Mouse (Mus musculus) intestine, embryonic 16.5 days (tissue): ENCODE measurements around the gene Cenps. TPM values are rescaled to one million over a fixed set of nuclear protein-coding genes. Genes with fewer than 3 reads are reported as not detected.
"Not testable (repeated sequence)": the region's sequence is repeated elsewhere in the genome, so short reads cannot be mapped to it uniquely, and the experiment has no call there.

Experiments
- ATAC-seq: fragments of 200-750 bp; cut with Nextera tagmentation; 2 replicates; pipeline ENCODE4 v1.8.0; 2017; ENCODE audit warnings: moderate TSS enrichment, moderate library complexity
- H3K27ac ChIP-seq: fragments of 300-500 bp; sonication (generic); 2 replicates; pipeline ENCODE4 v1.5.1; 2014; ENCODE audit warnings: mild to moderate bottlenecking, low read length
- H3K27me3 ChIP-seq: fragments of 300-500 bp; sonication (generic); replicated peaks from 2 replicates; pipeline ENCODE4 v1.6.1; 2014; ENCODE audit warnings: low read length, control low read depth, mixed read lengths; ENCODE audit not compliant: control insufficient read depth, insufficient read depth
- H3K36me3 ChIP-seq: fragments of 300-500 bp; sonication (generic); 2 replicates; pipeline ENCODE4 v1.6.1; 2014; ENCODE audit warnings: low read length, control low read depth; ENCODE audit not compliant: control insufficient read depth, insufficient read depth
- H3K4me1 ChIP-seq: fragments of 300-500 bp; sonication (generic); 2 replicates; pipeline ENCODE4 v1.6.1; 2014; ENCODE audit warnings: low read length, control low read depth, mixed read lengths; ENCODE audit not compliant: control insufficient read depth, insufficient read depth
- H3K4me2 ChIP-seq: fragments of 300-500 bp; sonication (generic); 2 replicates; pipeline ENCODE4 v1.6.1; 2014; ENCODE audit warnings: low read depth, low read length, control low read depth
- H3K4me3 ChIP-seq: fragments of 300-500 bp; sonication (generic); 2 replicates; pipeline ENCODE4 v1.5.1; 2014; ENCODE audit warnings: mild to moderate bottlenecking, low read length
- H3K9ac ChIP-seq: fragments of 300-500 bp; sonication (generic); 2 replicates; pipeline ENCODE4 v1.6.1; 2014; ENCODE audit warnings: low read depth, low read length
- H3K9me3 ChIP-seq: fragments of 300-500 bp; sonication (generic); 2 replicates; pipeline ENCODE4 v1.6.1; 2016; ENCODE audit warnings: low read length, control low read depth; ENCODE audit not compliant: control insufficient read depth
- WGBS: fragments of 180-500 bp; shearing (Covaris S2); extraction: QIAGEN DNeasy Blood & Tissue Kit; methylation state at CpG from one replicate; pipeline ENCODE4 v1.1.7; 2014; 5-methylcytosine and 5-hydroxymethylcytosine counted together
- polyA plus RNA-seq: library from polyadenylated mRNA; unstranded; fragments of >200 nt; fragmentation: Nextera tagmentation; extraction: Ambion mirVana; gene quantifications from 2 replicates; pipeline ENCODE4 v1.2.1, GENCODE M21; 2015

The Cenps gene
- polyA plus RNA-seq, 1 experiment from 2014 or later = 20.4 TPM

DNA sequence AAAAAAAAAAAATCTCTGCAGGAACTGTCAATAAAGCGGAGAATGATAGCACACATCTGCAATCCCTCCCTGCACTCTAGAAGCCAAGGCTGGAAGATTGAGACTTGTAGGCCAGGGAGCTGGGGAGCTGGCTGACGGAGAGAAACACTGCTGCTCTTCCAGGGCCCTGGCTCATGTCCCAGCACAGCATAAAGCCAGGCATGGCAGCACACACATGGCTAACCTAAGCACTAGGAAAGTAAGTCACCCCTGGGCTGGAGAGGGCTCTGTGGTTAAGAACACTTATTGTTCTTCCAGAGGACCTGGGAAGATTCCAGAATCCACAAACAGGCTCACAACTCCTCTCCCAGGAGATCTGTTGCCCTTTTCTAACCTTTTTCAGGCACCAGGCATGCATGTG, 35.2 kb upstream of the Cenps start:
- H3K4me3 ChIP-seq = no peak overlapping the region
- no peaks in the 10 kb centered on the region for H3K9me3 ChIP-seq
- no peak for ATAC-seq
- peaks cover 23% of the 10 kb centered on the region for H3K4me1 ChIP-seq
- no peak overlapping the region for H3K4me2 ChIP-seq
- H3K36me3 ChIP-seq = no peaks in the 10 kb centered on the region
- no peaks in the 10 kb centered on the region for H3K27me3 ChIP-seq
- H3K27ac ChIP-seq = 0 out of 2 replicates have a peak overlapping the region, but pooled peaks have one; percentile 10
- 64% methylated on average over 2 of the region's 2 CpGs for WGBS
- no peak overlapping the region for H3K9ac ChIP-seq

DNA sequence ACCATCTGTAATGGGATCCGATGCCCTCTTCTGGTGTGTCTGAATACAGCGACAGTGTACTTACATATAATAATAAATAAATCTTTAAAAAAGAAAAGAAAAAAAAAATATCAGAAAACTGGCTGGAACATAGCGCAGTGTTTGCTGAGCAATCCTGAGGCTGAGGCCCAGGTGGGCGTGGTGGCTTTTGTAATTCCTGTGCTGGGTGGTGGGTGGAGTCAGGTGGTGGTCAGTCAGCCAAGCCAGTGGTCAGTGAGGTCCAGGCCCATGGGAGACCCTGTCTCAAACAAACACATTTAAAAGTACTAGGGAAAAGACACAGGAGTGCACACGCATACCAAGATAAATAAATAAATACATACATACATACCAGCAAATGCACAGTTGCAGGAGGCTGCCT, 34.7 kb upstream of the Cenps start:
- H3K4me3 ChIP-seq = no peak overlapping the region
- H3K4me1 ChIP-seq = peaks cover 23% of the 10 kb centered on the region
- no peak overlapping the region for H3K4me2 ChIP-seq
- no peak for ATAC-seq
- no peak overlapping the region for H3K27ac ChIP-seq
- H3K36me3 ChIP-seq = no peaks in the 10 kb centered on the region
- no peaks in the 10 kb centered on the region for H3K27me3 ChIP-seq
- no peak overlapping the region for H3K9ac ChIP-seq
- H3K9me3 ChIP-seq = no peaks in the 10 kb centered on the region
- 84% methylated on average over 5 of the region's 5 CpGs for WGBS

DNA sequence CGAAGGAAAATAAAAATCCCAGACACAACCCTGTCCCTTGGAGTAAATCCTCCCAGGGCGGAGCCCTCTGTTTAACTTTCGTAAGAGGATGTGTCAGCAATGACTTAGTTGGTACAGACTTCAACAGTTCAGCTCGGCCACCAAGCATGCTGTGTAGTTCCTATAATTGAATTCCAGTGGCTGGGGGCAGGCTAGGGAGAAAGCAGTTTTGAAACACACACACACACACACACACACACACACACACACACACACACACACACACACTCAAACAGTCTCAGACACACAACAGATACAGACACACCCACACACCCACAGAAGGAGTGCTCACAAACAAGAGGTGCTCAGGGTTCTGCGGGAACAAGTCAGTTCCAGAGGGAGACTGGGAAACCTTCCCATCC, 34.2 kb upstream of the Cenps start:
- H3K9ac ChIP-seq = no peak overlapping the region
- H3K4me3 ChIP-seq = no peak overlapping the region
- H3K4me1 ChIP-seq = peaks cover 21% of the 10 kb centered on the region
- H3K9me3 ChIP-seq = no peaks in the 10 kb centered on the region
- H3K36me3 ChIP-seq = no peaks in the 10 kb centered on the region
- H3K27me3 ChIP-seq = no peaks in the 10 kb centered on the region
- H3K4me2 ChIP-seq = no peak overlapping the region
- WGBS = 50% methylated on average over 5 of the region's 5 CpGs
- peak overlapping the region; percentile 77 for H3K27ac ChIP-seq
- no peak for ATAC-seq

DNA sequence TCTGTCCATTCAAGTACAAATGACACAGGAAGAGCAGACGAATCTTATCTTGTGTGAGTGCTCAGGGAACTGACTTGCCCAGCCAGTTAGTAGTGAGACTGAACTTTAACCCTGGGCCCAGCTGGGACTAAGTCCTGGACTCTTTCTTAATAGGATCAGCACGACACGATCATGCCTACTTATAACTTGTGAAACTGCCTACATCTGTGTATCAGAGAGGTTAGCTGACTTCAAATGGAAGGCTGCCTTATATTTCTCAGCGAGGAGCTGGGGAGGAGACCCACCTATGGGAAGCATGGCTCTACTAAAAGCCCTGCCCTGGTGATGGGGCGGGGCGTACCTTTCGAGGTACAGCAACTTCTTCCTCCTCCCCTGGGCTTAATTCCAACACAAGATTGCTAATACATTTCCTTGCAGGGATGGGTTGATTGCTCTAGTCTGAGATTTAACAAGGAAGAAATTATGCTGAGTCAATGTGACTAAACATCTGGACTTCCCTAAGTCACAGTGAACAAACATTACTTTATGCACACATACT, 33.0 kb upstream of the Cenps start:
- Histone ChIP-seq H3K9ac (peak overlapping the region; percentile 52; the same call in 1 of the 2 replicates), H3K36me3 (no peaks in the 10 kb centered on the region), H3K9me3 (no peaks in the 10 kb centered on the region), H3K4me3 (no peak overlapping the region), H3K4me2 (peak overlapping the region; percentile 16; the same call in 1 of the 2 replicates), H3K27me3 (no peaks in the 10 kb centered on the region), H3K27ac (peak overlapping the region; percentile 94), H3K4me1 (peaks cover 21% of the 10 kb centered on the region)
- ATAC-seq = peak; percentile 69
- WGBS = 46% methylated on average over 7 of the region's 7 CpGs

DNA sequence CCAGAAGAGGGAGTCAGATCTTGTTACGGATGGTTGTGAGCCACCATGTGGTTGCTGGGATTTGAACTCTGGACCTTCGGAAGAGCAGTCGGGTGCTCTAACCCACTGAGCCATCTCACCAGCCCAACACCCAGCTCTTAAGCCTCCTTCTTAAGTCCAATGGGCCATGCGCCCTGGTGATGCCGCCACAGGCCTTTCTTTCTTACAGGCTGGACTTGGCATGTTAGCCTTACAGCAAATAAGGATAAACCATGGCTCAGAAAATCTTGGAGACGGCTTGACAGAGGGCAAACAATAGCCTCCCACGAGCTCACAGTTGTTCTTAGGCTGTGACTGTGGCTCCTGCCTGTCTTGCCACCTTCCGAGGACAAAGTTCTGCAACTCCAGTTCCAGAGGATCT, 32.5 kb upstream of the Cenps start:
- not testable (repeated sequence) for H3K36me3 ChIP-seq, ATAC-seq, H3K4me3 ChIP-seq, H3K9me3 ChIP-seq, H3K27me3 ChIP-seq
- WGBS = 67% methylated on average over 7 of the region's 8 CpGs
- Histone ChIP-seq H3K4me1 (peaks cover 26% of the 10 kb centered on the region), H3K4me2 (peak overlapping the region; percentile 15; the same call in 1 of the 2 replicates), H3K9ac (peak overlapping the region; percentile 52; the same call in 1 of the 2 replicates), H3K27ac (peak overlapping the region; percentile 94)

DNA sequence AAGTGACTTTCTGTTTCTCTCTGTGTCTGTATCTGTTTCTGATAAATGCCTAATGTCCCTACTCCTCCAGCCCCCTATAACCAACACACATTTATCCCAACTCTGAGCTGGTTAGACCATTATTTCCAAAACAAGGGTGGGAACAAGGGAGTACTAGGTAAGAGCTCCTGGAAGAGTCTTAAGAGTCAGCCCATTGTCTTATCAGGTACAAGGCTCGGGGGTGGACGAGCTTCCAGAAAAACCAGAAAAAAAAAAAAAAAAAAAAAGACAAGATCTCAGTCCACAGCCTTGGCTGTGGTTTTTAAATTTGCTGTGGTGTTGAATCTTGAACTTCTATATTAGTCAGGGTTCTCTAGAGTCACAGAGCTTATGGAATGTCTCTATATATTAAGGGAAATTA, 30.6 kb upstream of the Cenps start:
- Histone ChIP-seq H3K9ac (no peak overlapping the region), H3K4me2 (peak overlapping the region; percentile 87; the same call in 1 of the 2 replicates), H3K4me1 (peaks cover 26% of the 10 kb centered on the region), H3K36me3 (peaks cover 2% of the 10 kb centered on the region; the same call in 1 of the 2 replicates), H3K27me3 (no peaks in the 10 kb centered on the region), H3K27ac (peak overlapping the region; percentile 5; the same call in 1 of the 2 replicates), H3K4me3 (no peak overlapping the region; the same call in 1 of the 2 replicates), H3K9me3 (no peaks in the 10 kb centered on the region)
- ATAC-seq = no peak
- WGBS = 58% methylated on average over 2 of the region's 2 CpGs

DNA sequence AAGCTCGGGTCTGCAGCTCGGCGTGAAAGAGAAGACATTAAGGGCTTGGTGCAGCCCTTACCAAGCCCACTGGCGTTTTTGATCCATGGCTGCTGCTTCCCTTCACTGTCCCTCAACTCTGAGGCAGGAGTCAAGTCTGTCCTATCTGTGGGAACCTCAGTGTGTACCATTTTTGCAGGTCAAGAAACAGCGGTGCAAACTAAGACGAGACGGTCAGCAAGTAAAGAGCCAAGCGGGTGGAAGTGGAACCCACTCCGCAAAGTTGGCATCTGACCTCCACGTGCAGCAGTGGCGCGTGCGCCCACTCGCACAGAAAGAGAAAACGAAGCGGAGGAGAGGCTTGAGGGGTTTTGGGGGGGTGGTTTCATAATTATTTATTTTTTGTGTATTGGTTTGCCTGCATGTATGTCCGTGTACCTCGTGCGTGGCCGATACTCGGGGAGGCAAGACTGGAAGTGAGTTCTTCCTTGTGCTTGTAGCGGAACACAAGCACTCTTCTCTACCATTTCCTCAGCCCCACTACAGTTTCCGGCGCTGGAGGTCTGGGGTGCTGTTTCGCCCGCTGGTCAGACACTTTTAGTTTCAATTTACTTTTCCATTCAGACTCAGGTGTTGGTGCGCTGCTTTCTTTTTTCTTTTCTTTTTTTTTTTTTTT, 29.7 kb upstream of the Cenps start:
- ATAC-seq = peak; percentile 18
- under 1% methylated on average over 27 of the region's 27 CpGs for WGBS
- H3K36me3 ChIP-seq = peaks cover 2% of the 10 kb centered on the region; the same call in 1 of the 2 replicates
- peaks cover 26% of the 10 kb centered on the region for H3K4me1 ChIP-seq
- no peaks in the 10 kb centered on the region for H3K27me3 ChIP-seq
- H3K4me3 ChIP-seq = peak overlapping the region; percentile 97
- H3K9me3 ChIP-seq = no peaks in the 10 kb centered on the region
- H3K9ac ChIP-seq = peak overlapping the region; percentile 96
- H3K27ac ChIP-seq = peak overlapping the region; percentile 95
- peak overlapping the region; percentile 87 for H3K4me2 ChIP-seq

DNA sequence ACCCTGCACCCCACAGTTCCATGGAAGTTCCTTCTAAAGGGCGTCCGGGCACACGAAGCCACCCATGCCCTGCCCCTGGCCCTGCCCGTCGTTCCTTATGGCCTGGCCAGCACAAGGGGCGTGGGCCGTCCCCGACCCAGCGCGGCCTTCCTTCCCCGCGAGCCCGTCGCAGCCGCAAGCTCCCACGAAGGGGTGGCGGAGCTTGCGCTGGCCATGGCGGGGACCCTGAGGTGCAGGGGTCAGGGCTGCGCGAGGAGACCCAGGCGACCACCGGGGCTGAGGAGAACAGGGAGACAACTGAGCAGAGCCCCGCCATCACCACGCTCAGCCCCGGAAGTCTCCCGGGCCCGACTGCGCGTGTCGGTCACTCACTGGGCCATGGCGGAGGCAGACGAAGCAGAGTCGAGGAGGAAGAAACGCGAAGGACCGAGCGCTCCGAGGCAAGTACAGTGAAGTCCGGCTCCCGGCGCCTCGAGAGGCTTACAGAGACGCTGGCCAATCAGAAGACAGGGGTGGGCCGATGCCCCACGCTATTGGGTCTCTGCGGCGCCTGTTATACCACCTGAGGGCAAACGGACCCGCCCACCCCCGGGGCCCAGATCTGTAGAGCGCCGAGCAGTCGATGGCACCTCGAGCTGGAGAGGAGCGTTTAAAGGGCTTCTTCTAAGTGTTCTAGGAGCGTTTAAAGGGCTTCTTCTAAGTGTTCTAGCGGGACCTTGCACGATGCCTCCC, 29.0 kb upstream of the Cenps start, which contains the start of gene Pgd:
Gene Pgd (minus strand): TSS at position 557 of the 732 bp plus-strand sequence.
- under 1% methylated on average over 59 of the region's 59 CpGs for WGBS
- Histone ChIP-seq H3K4me1 (peaks cover 21% of the 10 kb centered on the region), H3K36me3 (peaks cover 4% of the 10 kb centered on the region; the same call in 1 of the 2 replicates), H3K4me3 (peak within 1 kb of the TSS; percentile 97), H3K9ac (peak within 1 kb of the TSS; percentile 96), H3K27ac (peak within 1 kb of the TSS; percentile 95), H3K27me3 (no peaks in the 10 kb centered on the region), H3K4me2 (peak within 1 kb of the TSS; percentile 87), H3K9me3 (no peaks in the 10 kb centered on the region)
- peak; percentile 95 for ATAC-seq

DNA sequence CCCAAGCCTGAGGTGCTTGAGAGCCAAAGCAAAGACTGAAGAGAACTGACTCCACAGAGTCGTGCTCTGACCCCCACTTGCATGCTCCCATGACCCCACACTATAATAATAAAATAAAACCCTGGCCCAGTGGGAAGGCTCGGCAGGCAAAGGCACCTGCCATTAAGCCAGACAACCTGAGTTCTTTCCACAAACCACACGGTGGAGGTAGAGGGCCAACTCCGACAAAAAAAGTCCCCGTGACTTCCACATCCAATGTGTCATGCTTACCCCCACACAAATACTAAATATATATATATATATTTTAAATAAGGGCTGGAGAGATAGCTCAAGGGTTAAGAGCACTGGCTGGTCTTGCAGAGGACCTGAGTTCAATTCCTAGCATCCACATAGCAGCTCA, 26.7 kb upstream of the Cenps start:
- peaks cover 9% of the 10 kb centered on the region for H3K4me1 ChIP-seq
- H3K36me3 ChIP-seq = peaks cover 4% of the 10 kb centered on the region; the same call in 1 of the 2 replicates
- no peak overlapping the region for H3K27ac ChIP-seq
- H3K9ac ChIP-seq = peak overlapping the region; percentile 33; the same call in 1 of the 2 replicates
- no peaks in the 10 kb centered on the region for H3K27me3 ChIP-seq
- no peak for ATAC-seq
- WGBS = 53% methylated on average over 5 of the region's 5 CpGs
- H3K9me3 ChIP-seq = no peaks in the 10 kb centered on the region
- H3K4me3 ChIP-seq = peak overlapping the region; percentile 21; the same call in 1 of the 2 replicates
- peak overlapping the region; percentile 30 for H3K4me2 ChIP-seq
